Mouse (Mus musculus) hindbrain, embryonic 11.5 days (tissue): ENCODE data around the gene Nyap2. TPM values are rescaled to one million over a fixed set of nuclear protein-coding genes. Genes with fewer than 3 reads are reported as not detected.

Experiments
- ATAC-seq: fragments of 200-750 bp; cut with Nextera tagmentation; 2 replicates; pipeline ENCODE4 v1.8.0; 2017; ENCODE audit warnings: mild to moderate bottlenecking, moderate TSS enrichment, moderate library complexity; ENCODE audit not compliant: low FRiP score
- DNase-seq: peaks from one replicate; pipeline ENCODE4 v3.0.0-alpha.2; 2015; ENCODE audit warnings: low spot score
- H3K27ac ChIP-seq: fragments of 300-500 bp; sonication (generic); 2 replicates; pipeline ENCODE4 v1.5.1; 2014; ENCODE audit warnings: mild to moderate bottlenecking, low read depth, low read length
- H3K27me3 ChIP-seq: fragments of 300-500 bp; sonication (generic); 2 replicates; pipeline ENCODE4 v1.6.1; 2014; ENCODE audit warnings: mild to moderate bottlenecking, low read length, moderate library complexity, mixed read lengths; ENCODE audit not compliant: control insufficient read depth, insufficient read depth
- H3K36me3 ChIP-seq: fragments of 300-500 bp; sonication (generic); 2 replicates; pipeline ENCODE4 v1.6.1; 2014; ENCODE audit warnings: mild to moderate bottlenecking, low read length, moderate library complexity, mixed read lengths; ENCODE audit not compliant: control insufficient read depth, insufficient read depth
- H3K4me1 ChIP-seq: fragments of 300-500 bp; sonication (generic); replicated peaks from 2 replicates; pipeline ENCODE4 v1.6.1; 2014; ENCODE audit warnings: low read length, mixed read lengths; ENCODE audit not compliant: control insufficient read depth, insufficient read depth
- H3K4me2 ChIP-seq: fragments of 300-500 bp; sonication (generic); replicated peaks from 2 replicates; pipeline ENCODE4 v1.6.1; 2014; ENCODE audit warnings: mild to moderate bottlenecking, low read depth, low read length
- H3K4me3 ChIP-seq: fragments of 300-500 bp; sonication (generic); 2 replicates; pipeline ENCODE4 v1.5.1; 2014; ENCODE audit warnings: low read depth, low read length
- H3K9ac ChIP-seq: fragments of 300-500 bp; sonication (generic); 2 replicates; pipeline ENCODE4 v1.6.1; 2014; ENCODE audit warnings: low read depth, low read length
- H3K9me3 ChIP-seq: fragments of 300-500 bp; sonication (generic); 2 replicates; pipeline ENCODE4 v1.6.1; 2016; ENCODE audit warnings: low read length; ENCODE audit not compliant: control insufficient read depth
- WGBS: fragments of 180-500 bp; shearing (Covaris S2); extraction: QIAGEN DNeasy Blood & Tissue Kit; methylation state at CpG from one replicate; pipeline ENCODE4 v1.1.7; 2014; 5-methylcytosine and 5-hydroxymethylcytosine counted together
- polyA plus RNA-seq: library from polyadenylated mRNA; unstranded; fragments of >200 nt; fragmentation: Nextera tagmentation; extraction: Ambion mirVana; gene quantifications from 2 replicates; pipeline ENCODE4 v1.2.1, GENCODE M21; 2014

Nyap2 gene
- polyA plus RNA-seq, 1 experiment from 2014 or later = 3.4 TPM

DNA sequence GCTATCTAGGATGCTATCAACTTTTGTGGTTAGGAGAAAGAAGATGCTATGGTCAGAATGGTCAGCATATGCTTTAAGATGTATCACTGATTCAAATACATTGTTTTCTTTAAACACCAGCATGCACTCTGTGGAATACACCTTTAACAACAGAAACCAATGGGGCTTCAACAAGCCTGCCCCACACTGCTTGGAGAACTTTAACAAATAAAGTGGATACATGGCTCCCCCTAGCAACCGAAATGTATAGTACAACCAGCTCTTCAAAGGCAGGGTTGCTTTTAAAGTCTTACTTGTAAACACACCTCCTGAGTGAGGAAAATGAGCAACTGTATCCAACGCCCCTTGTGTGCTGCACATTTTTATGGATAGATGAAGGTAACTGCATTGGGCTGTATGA, 224.9 kb downstream of the Nyap2 start:
- H3K4me3 ChIP-seq = no peak overlapping the region
- WGBS = 10% methylated on average over 2 of the region's 2 CpGs
- no peak for ATAC-seq

GRCm38 (mm10) chr1:81303389-81303788, 226.6 kb downstream of the Nyap2 start:
- no peak for ATAC-seq
- Histone ChIP-seq H3K9ac (no peak overlapping the region), H3K27me3 (no peaks in the 10 kb centered on the region), H3K36me3 (no peaks in the 10 kb centered on the region), H3K9me3 (no peaks in the 10 kb centered on the region), H3K4me1 (no peaks in the 10 kb centered on the region), H3K4me3 (no peak overlapping the region), H3K4me2 (no peak overlapping the region), H3K27ac (no peak overlapping the region)
- DNase-seq = no peak
- WGBS = 65% methylated on average over 3 of the region's 3 CpGs

More for the DNA sequence above, 224.9 kb downstream of the Nyap2 start:
- H3K27ac ChIP-seq = no peak overlapping the region
- H3K4me1 ChIP-seq = no peaks in the 10 kb centered on the region
- H3K9me3 ChIP-seq = no peaks in the 10 kb centered on the region
- H3K36me3 ChIP-seq = no peaks in the 10 kb centered on the region
- no peak overlapping the region for H3K4me2 ChIP-seq
- H3K27me3 ChIP-seq = no peaks in the 10 kb centered on the region
- no peak overlapping the region for H3K9ac ChIP-seq
- DNase-seq = peak; percentile 69

- H3K9me3 ChIP-seq = no peaks in the 10 kb centered on the region
- DNase-seq (peak; percentile 15), ATAC-seq (no peak)
- H3K27me3 ChIP-seq = no peaks in the 10 kb centered on the region
- no peak overlapping the region for H3K4me3 ChIP-seq
- no peak overlapping the region for H3K4me2 ChIP-seq
- H3K4me1 ChIP-seq = no peaks in the 10 kb centered on the region
- no peak overlapping the region for H3K9ac ChIP-seq
- H3K36me3 ChIP-seq = no peaks in the 10 kb centered on the region
- H3K27ac ChIP-seq = no peak overlapping the region
These were observed 230.7 kb downstream of the Nyap2 start for GRCm38 (mm10) chr1:81307407-81307806.

DNA sequence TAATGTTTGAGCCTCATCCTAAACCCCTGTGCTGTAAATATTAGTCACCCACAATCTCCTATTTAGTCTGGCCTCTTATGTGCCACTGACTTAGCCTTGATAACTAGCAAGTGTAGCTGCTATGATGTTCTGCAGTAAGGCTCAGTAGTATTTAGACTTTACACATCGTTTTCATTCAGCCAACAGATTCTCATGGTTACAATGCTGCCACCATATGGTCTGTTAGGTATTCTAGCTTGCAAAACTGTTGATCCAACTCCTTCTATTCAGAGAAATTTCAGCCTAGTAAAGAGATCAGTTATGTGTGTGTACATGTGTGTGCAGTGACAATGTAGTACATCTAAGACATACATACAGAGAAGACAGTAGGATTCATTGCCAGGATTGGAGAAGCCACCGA, 231.2 kb downstream of the Nyap2 start:
- H3K9me3 ChIP-seq = no peaks in the 10 kb centered on the region
- no peaks in the 10 kb centered on the region for H3K4me1 ChIP-seq
- no peak for DNase-seq
- no peak overlapping the region for H3K4me2 ChIP-seq
- WGBS = 74% methylated on average over 2 of the region's 2 CpGs
- no peak overlapping the region for H3K4me3 ChIP-seq
- H3K27ac ChIP-seq = no peak overlapping the region
- ATAC-seq = no peak
- no peaks in the 10 kb centered on the region for H3K36me3 ChIP-seq
- H3K9ac ChIP-seq = no peak overlapping the region
- no peaks in the 10 kb centered on the region for H3K27me3 ChIP-seq

DNA sequence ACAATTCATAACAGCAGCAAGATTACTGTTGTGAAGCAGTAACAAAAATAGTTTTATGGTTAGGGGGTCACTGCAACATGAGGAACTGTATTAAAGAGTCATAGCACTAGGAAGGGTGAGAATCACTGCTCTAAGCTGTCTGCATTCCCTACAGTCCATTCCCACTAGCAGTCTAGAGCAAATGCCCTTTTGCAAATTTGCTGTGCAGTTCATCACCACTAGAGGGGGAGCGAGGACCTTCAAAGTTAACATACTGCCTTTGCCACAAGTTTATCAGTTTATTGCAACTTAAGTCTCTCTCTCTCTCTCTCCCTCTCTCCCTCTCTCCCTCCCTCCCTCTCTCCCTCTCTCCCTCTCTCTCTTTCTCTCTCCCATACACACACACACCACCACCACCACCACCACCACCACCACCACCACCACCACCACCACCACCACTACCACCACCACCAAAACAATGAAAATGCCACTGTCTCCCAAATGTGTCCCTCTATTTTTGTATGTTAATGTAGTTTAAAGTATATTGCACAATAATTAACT, 233.4 kb downstream of the Nyap2 start:
- 0% methylated on average over 1 of the region's 1 CpGs for WGBS
- H3K9ac ChIP-seq = no peak overlapping the region
- no peak overlapping the region for H3K4me3 ChIP-seq
- peak; percentile 81 for DNase-seq
- peak; percentile 47; the same call in 1 of the 2 replicates for ATAC-seq
- H3K9me3 ChIP-seq = no peaks in the 10 kb centered on the region
- no peak overlapping the region for H3K27ac ChIP-seq
- H3K27me3 ChIP-seq = no peaks in the 10 kb centered on the region
- no peak overlapping the region for H3K4me2 ChIP-seq
- no peaks in the 10 kb centered on the region for H3K36me3 ChIP-seq
- H3K4me1 ChIP-seq = no peaks in the 10 kb centered on the region

DNA sequence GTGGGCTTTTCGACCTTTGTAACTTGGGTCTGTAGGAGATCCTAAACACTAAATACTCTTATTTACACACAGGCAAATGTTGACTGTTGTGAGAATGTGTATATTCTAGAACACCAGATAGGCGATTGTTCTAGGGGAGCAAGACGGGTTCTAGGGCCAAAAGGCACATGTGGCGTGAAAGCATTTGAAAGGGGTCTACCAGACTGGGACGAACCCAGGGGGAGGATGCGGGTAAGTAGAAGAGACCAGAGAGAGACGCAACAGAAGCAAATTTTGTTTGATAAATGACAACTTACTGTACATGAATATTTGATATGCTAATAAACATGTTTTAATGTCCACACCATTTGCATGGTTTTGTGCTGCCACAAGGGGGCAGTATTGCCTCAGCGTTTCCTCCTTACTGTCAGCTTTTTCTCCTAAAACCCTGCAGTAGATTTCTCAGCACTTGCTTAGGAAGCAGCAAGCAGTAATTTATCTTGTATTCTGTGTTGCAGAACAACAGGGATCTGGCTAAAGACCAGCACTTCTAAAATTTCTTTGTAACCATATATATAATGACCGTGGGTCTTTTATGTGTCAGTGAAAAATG, 239.7 kb downstream of the Nyap2 start:
- Histone ChIP-seq H3K9ac (no peak overlapping the region), H3K4me1 (no peaks in the 10 kb centered on the region), H3K4me2 (no peak overlapping the region), H3K27ac (no peak overlapping the region), H3K36me3 (no peaks in the 10 kb centered on the region), H3K4me3 (no peak overlapping the region), H3K9me3 (no peaks in the 10 kb centered on the region), H3K27me3 (no peaks in the 10 kb centered on the region)
- WGBS = 57% methylated on average over 9 of the region's 9 CpGs
- peak; percentile 69 for ATAC-seq
- DNase-seq = peak; percentile 85

DNA sequence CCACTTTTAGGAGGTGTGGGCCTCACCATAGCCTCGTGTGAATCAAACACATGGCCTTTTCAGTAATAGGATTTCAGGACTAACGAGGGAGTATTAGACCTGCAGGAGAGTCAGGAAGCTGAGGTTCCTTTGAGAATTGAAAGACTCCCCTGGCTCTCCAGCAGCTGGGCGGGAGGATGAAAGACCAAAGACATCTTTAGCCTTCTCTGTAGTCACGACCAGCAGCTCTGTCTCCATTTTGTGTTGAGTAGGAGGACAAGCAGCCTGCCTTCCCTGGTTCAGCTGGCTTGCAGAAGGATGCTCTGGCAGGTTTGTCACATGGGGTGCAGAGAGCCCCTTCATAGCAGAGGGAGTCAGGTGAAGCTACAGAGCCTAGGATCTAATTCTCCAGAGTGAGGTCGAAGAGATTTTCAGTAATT, 240.3 kb downstream of the Nyap2 start:
- ATAC-seq = peak; percentile 67
- no peak overlapping the region for H3K27ac ChIP-seq
- H3K4me1 ChIP-seq = no peaks in the 10 kb centered on the region
- H3K36me3 ChIP-seq = no peaks in the 10 kb centered on the region
- H3K9me3 ChIP-seq = no peaks in the 10 kb centered on the region
- H3K9ac ChIP-seq = no peak overlapping the region
- H3K27me3 ChIP-seq = no peaks in the 10 kb centered on the region
- H3K4me3 ChIP-seq = no peak overlapping the region
- DNase-seq = no peak
- no peak overlapping the region for H3K4me2 ChIP-seq
- WGBS = 48% methylated on average over 5 of the region's 5 CpGs

- DNase-seq = no peak
- Histone ChIP-seq H3K4me2 (no peak overlapping the region), H3K36me3 (no peaks in the 10 kb centered on the region), H3K4me1 (no peaks in the 10 kb centered on the region), H3K9ac (no peak overlapping the region), H3K27ac (no peak overlapping the region), H3K9me3 (no peaks in the 10 kb centered on the region), H3K4me3 (no peak overlapping the region), H3K27me3 (no peaks in the 10 kb centered on the region)
- WGBS = 45% methylated on average over 1 of the region's 1 CpGs
- ATAC-seq = no peak
These were observed 311.0 kb downstream of the Nyap2 start for GRCm38 (mm10) chr1:81387722-81388121.
